Mouse (Mus musculus) liver, adult (tissue): ENCODE data around the gene Glipr1.
A peak's percentile ranks its signal among the peaks of the same experiment; 100 is the strongest.

Experiments used
- GATA4 ChIP-seq: IDR thresholded peaks from 2 replicates; pipeline ENCODE4 v1.6.1; 2014; ENCODE audit warnings: mild to moderate bottlenecking, low read length; ENCODE audit not compliant: insufficient replicate concordance

Glipr1 gene

GRCm38 (mm10) chr10:111971929-111972328, 30.5 kb downstream of the Glipr1 start:
- TF ChIP-seq GATA4 = no peak

GRCm38 (mm10) chr10:111966394-111966793, 36.0 kb downstream of the Glipr1 start:
- TF ChIP-seq GATA4 = no peak

GRCm38 (mm10) chr10:111960459-111960858, 42.0 kb downstream of the Glipr1 start:
- TF ChIP-seq GATA4 = no peak

- TF ChIP-seq GATA4 = no peak
These were observed 43.1 kb downstream of the Glipr1 start for GRCm38 (mm10) chr10:111959353-111959752.

- no peak for TF ChIP-seq GATA4
These were observed 44.4 kb downstream of the Glipr1 start for GRCm38 (mm10) chr10:111958046-111958421.

- no peak for TF ChIP-seq GATA4
These were observed 45.0 kb downstream of the Glipr1 start for GRCm38 (mm10) chr10:111957271-111958045.

- TF ChIP-seq GATA4 = no peak
These were observed 46.6 kb downstream of the Glipr1 start for GRCm38 (mm10) chr10:111955836-111956235.

GRCm38 (mm10) chr10:111949008-111949407, 53.4 kb downstream of the Glipr1 start:
- TF ChIP-seq GATA4 = no peak

- TF ChIP-seq GATA4 = no peak
These were observed 54.4 kb downstream of the Glipr1 start for GRCm38 (mm10) chr10:111948041-111948440.

- TF ChIP-seq GATA4 = no peak
These were observed 56.9 kb downstream of the Glipr1 start for GRCm38 (mm10) chr10:111945563-111945962.

GRCm38 (mm10) chr10:111943026-111943425, 59.4 kb downstream of the Glipr1 start:
- TF ChIP-seq GATA4 = no peak

GRCm38 (mm10) chr10:111937146-111937534, 65.3 kb downstream of the Glipr1 start:
- 0 out of 2 replicates have a peak, but pooled peaks have one; percentile 21 for TF ChIP-seq GATA4

- TF ChIP-seq GATA4 = no peak
These were observed 65.8 kb downstream of the Glipr1 start for GRCm38 (mm10) chr10:111936491-111937145.

GRCm38 (mm10) chr10:111936021-111936420, 66.4 kb downstream of the Glipr1 start:
- TF ChIP-seq GATA4 = no peak
